Mouse (Mus musculus) E14TG2a.4 (cell line): ENCODE measurements around the gene Tmem59.

Experiments used
- CTCF ChIP-seq: conservative IDR thresholded peaks from 2 replicates; pipeline ENCODE4 v1.5.1; 2014; ENCODE audit warnings: low read length
- NANOG ChIP-seq: IDR thresholded peaks from 2 replicates; pipeline ENCODE4 v1.6.1; 2014; ENCODE audit warnings: borderline replicate concordance, low read length, mixed read lengths
- POU5F1 ChIP-seq: IDR thresholded peaks from 2 replicates; pipeline ENCODE4 v1.6.1; 2014; ENCODE audit warnings: low read length, borderline replicate concordance

GRCm38 (mm10) chr4:107143511-107143910, 34.7 kb upstream of the Tmem59 start:
- TF ChIP-seq CTCF, result no peak
- no peak for TF ChIP-seq POU5F1
- no peak for TF ChIP-seq NANOG
